Mouse (Mus musculus): ENCODE measurements around the gene Ppp1r9a.

- TF ChIP-seq CTCF (IDR thresholded peaks at IDR 0.05) (no peak), POLR2A (IDR thresholded peaks at IDR 0.05; ENCODE audit: insufficient read depth, low read depth, low read length) (no peak)
Observed at GRCm38 (mm10) chr6:5099282-5099681, 196.6 kb downstream of the Ppp1r9a start.
